Mouse (Mus musculus) intestine, embryonic 16.5 days (tissue): ENCODE results near the gene S100pbp. TPM values are rescaled to one million over a fixed set of nuclear protein-coding genes. Genes with fewer than 3 reads are reported as not detected.

ENCODE experiments used
- ATAC-seq: fragments of 200-750 bp; cut with Nextera tagmentation; 2 replicates; pipeline ENCODE4 v1.8.0; 2017; ENCODE audit warnings: moderate TSS enrichment, moderate library complexity
- H3K27ac ChIP-seq: fragments of 300-500 bp; sonication (generic); 2 replicates; pipeline ENCODE4 v1.5.1; 2014; ENCODE audit warnings: mild to moderate bottlenecking, low read length
- H3K27me3 ChIP-seq: fragments of 300-500 bp; sonication (generic); replicated peaks from 2 replicates; pipeline ENCODE4 v1.6.1; 2014; ENCODE audit warnings: low read length, control low read depth, mixed read lengths; ENCODE audit not compliant: control insufficient read depth, insufficient read depth
- H3K36me3 ChIP-seq: fragments of 300-500 bp; sonication (generic); 2 replicates; pipeline ENCODE4 v1.6.1; 2014; ENCODE audit warnings: low read length, control low read depth; ENCODE audit not compliant: control insufficient read depth, insufficient read depth
- H3K4me1 ChIP-seq: fragments of 300-500 bp; sonication (generic); 2 replicates; pipeline ENCODE4 v1.6.1; 2014; ENCODE audit warnings: low read length, control low read depth, mixed read lengths; ENCODE audit not compliant: control insufficient read depth, insufficient read depth
- H3K4me2 ChIP-seq: fragments of 300-500 bp; sonication (generic); 2 replicates; pipeline ENCODE4 v1.6.1; 2014; ENCODE audit warnings: low read depth, low read length, control low read depth
- H3K4me3 ChIP-seq: fragments of 300-500 bp; sonication (generic); 2 replicates; pipeline ENCODE4 v1.5.1; 2014; ENCODE audit warnings: mild to moderate bottlenecking, low read length
- H3K9ac ChIP-seq: fragments of 300-500 bp; sonication (generic); 2 replicates; pipeline ENCODE4 v1.6.1; 2014; ENCODE audit warnings: low read depth, low read length
- H3K9me3 ChIP-seq: fragments of 300-500 bp; sonication (generic); 2 replicates; pipeline ENCODE4 v1.6.1; 2016; ENCODE audit warnings: low read length, control low read depth; ENCODE audit not compliant: control insufficient read depth
- WGBS: fragments of 180-500 bp; shearing (Covaris S2); extraction: QIAGEN DNeasy Blood & Tissue Kit; methylation state at CpG from one replicate; pipeline ENCODE4 v1.1.7; 2014; 5-methylcytosine and 5-hydroxymethylcytosine counted together
- polyA plus RNA-seq: library from polyadenylated mRNA; unstranded; fragments of >200 nt; fragmentation: Nextera tagmentation; extraction: Ambion mirVana; gene quantifications from 2 replicates; pipeline ENCODE4 v1.2.1, GENCODE M21; 2015

S100pbp gene
- polyA plus RNA-seq: 10.3 and 10.9 TPM in 2 replicates

- under 1% methylated on average over 51 of the region's 58 CpGs for WGBS
- peak; percentile 87 for ATAC-seq
- Histone ChIP-seq H3K4me2 (peak within 1 kb of the TSS; percentile 69), H3K9me3 (no peaks in the 10 kb centered on the region), H3K27me3 (no peaks in the 10 kb centered on the region), H3K27ac (peak within 1 kb of the TSS; percentile 88), H3K9ac (peak within 1 kb of the TSS; percentile 84), H3K36me3 (no peaks in the 10 kb centered on the region), H3K4me1 (peaks cover 14% of the 10 kb centered on the region; the same call in 1 of the 2 replicates), H3K4me3 (peak within 1 kb of the TSS; percentile 91)
Measured at GRCm38 (mm10) chr4:129189542-129190519, at the start of gene S100pbp, which contains the start of gene Yars. Gene S100pbp (minus strand): TSS chr4:129189727. Gene Yars (plus strand): TSS chr4:129189760.

- H3K27me3 ChIP-seq: no peaks in the 10 kb centered on the region
- H3K4me3 ChIP-seq: peak overlapping the region; percentile 71
- H3K4me2 ChIP-seq: peak overlapping the region; percentile 99
- H3K4me1 ChIP-seq: peaks cover 66% of the 10 kb centered on the region
- WGBS: 0% methylated on average over 26 of the region's 29 CpGs
- peak overlapping the region; percentile 80 for H3K9ac ChIP-seq
- H3K9me3 ChIP-seq: no peaks in the 10 kb centered on the region
- ATAC-seq: peak; percentile 83
- H3K36me3 ChIP-seq: no peaks in the 10 kb centered on the region
- peak overlapping the region; percentile 73 for H3K27ac ChIP-seq
Measured at GRCm38 (mm10) chr4:129239075-129239474, 49.5 kb upstream of the S100pbp start.

- Histone ChIP-seq H3K4me1 (peaks cover 66% of the 10 kb centered on the region), H3K9me3 (no peaks in the 10 kb centered on the region), H3K4me3 (peak overlapping the region; percentile 71), H3K36me3 (no peaks in the 10 kb centered on the region), H3K27ac (peak overlapping the region; percentile 73), H3K4me2 (peak overlapping the region; percentile 99), H3K27me3 (no peaks in the 10 kb centered on the region), H3K9ac (peak overlapping the region; percentile 80)
- under 1% methylated on average over 19 of the region's 23 CpGs for WGBS
- peak; percentile 23 for ATAC-seq
Measured at GRCm38 (mm10) chr4:129238579-129239016, 49.1 kb upstream of the S100pbp start.

DNA sequence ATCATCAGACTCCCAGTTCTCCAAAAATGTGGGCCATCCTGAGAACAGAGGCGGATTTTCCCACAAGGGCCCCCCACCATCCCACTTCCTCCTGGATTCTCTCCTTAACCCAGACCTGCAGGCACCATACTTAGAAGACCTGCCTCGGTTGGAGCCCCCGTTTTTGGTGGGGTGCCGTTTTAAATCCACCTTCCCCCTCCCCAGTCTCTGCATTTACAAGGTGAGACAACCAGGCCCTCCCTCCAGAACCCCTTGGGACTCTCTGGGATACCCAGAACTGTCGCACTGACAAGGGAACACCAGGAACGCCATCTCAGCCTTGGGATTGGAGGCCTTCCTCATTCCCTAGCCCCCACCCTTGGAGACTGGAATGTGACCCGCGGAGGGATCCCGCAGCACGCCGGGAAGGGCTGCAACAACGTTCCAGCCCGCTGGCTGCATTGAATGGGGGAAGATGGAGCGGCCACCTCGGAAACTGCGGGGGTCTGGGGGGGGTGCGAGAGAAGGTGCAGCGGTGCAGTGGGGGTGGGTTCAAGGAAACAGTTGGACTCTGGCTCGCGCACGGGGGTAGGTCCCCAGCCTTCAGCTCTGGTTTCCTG lies 48.4 kb upstream of the S100pbp start:
- Histone ChIP-seq H3K4me3 (peak overlapping the region; percentile 71), H3K9me3 (no peaks in the 10 kb centered on the region), H3K9ac (peak overlapping the region; percentile 80), H3K4me2 (peak overlapping the region; percentile 99), H3K27me3 (no peaks in the 10 kb centered on the region), H3K4me1 (peaks cover 72% of the 10 kb centered on the region), H3K36me3 (no peaks in the 10 kb centered on the region), H3K27ac (peak overlapping the region; percentile 90)
- 10% methylated on average over 21 of the region's 21 CpGs for WGBS
- no peak for ATAC-seq

- no peak for ATAC-seq
- Histone ChIP-seq H3K27me3 (no peaks in the 10 kb centered on the region), H3K4me1 (peaks cover 71% of the 10 kb centered on the region), H3K36me3 (no peaks in the 10 kb centered on the region), H3K4me2 (peak overlapping the region; percentile 99), H3K27ac (peak overlapping the region; percentile 90), H3K9ac (peak overlapping the region; percentile 80; the same call in 1 of the 2 replicates), H3K4me3 (no peak overlapping the region), H3K9me3 (no peaks in the 10 kb centered on the region)
- 63% methylated on average over 8 of the region's 8 CpGs for WGBS
Measured at GRCm38 (mm10) chr4:129236236-129236813, 46.8 kb upstream of the S100pbp start.

- Histone ChIP-seq H3K36me3 (no peaks in the 10 kb centered on the region), H3K4me3 (no peak overlapping the region), H3K27ac (peak overlapping the region; percentile 90), H3K9me3 (no peaks in the 10 kb centered on the region), H3K4me2 (no peak overlapping the region), H3K4me1 (peaks cover 72% of the 10 kb centered on the region), H3K27me3 (no peaks in the 10 kb centered on the region), H3K9ac (peak overlapping the region; percentile 8; the same call in 1 of the 2 replicates)
- 67% methylated on average over 3 of the region's 3 CpGs for WGBS
- no peak for ATAC-seq
Measured at GRCm38 (mm10) chr4:129235147-129235546, 45.6 kb upstream of the S100pbp start.

- WGBS: 40% methylated on average over 7 of the region's 7 CpGs
Measured at GRCm38 (mm10) chr4:129234488-129234887, 45.0 kb upstream of the S100pbp start.

DNA sequence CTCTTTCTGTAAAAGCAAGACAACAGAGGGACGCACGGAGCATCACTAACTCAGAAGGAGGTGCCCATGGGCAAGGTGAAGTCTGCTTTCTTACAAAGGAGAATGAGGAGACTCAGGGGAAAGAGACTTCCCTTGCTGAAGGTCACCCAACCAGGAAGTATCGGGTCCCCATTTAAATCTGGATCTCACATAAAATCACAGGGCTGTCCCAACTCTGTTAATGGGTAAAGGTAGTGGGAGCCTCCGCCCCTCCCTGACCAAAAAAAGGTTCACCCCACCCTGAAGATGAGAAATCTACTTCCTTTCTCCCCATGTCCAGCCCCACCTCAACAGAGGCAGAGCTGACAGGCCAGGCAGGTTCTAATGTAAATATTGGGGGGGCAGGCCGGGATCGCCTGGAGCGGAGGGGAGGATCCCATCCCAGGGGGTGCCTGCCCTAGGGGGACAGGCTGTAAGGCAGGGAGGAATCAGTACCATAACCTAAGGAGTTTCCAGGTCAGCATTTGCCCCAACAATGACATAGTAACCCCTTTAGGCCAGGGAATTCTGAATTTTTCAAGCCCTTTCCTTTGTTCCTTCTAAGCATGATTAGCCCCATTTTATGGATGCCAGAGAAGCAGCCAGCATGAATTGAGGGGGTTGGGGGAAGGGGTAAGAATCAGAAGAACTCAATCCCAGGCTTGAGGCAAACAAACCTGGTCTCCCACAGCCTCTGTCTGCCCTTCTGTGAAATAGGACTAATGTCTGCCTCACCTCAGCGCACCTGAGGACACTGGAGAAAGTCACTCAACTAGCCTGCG lies 43.2 kb upstream of the S100pbp start:
- Histone ChIP-seq H3K9me3 (no peaks in the 10 kb centered on the region), H3K4me1 (peaks cover 64% of the 10 kb centered on the region), H3K27me3 (no peaks in the 10 kb centered on the region), H3K36me3 (no peaks in the 10 kb centered on the region), H3K4me3 (no peak overlapping the region), H3K27ac (peak overlapping the region; percentile 93), H3K4me2 (peak overlapping the region; percentile 42), H3K9ac (peak overlapping the region; percentile 41)
- WGBS: 57% methylated on average over 9 of the region's 9 CpGs
- peak; percentile 9 for ATAC-seq

More at GRCm38 (mm10) chr4:129234488-129234887, 45.0 kb upstream of the S100pbp start:
- ATAC-seq: peak; percentile 36
- Histone ChIP-seq H3K27ac (peak overlapping the region; percentile 90), H3K9me3 (no peaks in the 10 kb centered on the region), H3K4me1 (peaks cover 68% of the 10 kb centered on the region), H3K4me2 (no peak overlapping the region), H3K36me3 (no peaks in the 10 kb centered on the region), H3K27me3 (no peaks in the 10 kb centered on the region), H3K4me3 (no peak overlapping the region), H3K9ac (0 out of 2 replicates have a peak overlapping the region, but pooled peaks have one; percentile 14)
